8 mouse cellular contexts compared by ENCODE assay signal in the genomic region with DNA sequence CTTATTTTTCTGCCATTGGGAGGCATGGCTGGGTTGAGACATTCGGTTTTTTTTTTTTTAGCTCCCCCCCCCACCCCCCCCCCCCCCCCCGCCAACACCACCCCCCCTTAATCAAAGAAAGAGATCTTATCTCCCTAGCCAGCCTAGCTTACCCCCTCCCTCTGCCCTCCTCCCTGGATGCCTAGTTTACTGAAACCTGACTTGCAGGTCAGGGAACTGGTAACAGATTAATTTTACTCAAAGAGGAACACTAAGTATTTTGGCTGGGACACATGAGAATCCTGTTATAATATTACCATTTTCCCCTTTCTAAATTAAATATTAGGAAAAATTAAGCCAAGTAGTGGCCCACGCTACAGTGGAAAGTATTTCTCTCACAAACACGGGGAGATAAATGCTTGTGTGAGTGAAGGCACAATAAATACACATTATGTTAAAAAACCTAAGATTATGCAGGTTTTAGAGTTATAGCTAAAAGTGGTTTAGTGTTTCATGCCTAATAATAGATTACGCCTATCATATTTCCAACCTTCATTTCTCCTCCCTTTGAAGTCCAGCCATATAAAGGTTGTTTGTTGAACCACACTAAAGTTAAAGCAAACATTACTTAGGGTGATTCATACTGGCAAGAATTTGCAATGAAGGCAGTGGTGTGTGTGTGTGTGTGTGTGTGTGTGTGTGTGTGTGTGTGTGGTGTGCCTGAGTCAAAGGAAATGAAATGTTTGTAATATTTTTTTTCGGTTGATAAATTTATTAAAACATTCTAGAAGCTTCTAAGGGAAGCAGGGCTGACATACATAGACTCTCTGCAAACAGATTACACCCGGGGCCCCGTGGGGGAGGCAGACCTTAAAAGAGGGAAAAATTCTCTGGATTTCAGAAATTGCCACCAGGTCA.
DNase-seq lines count a peak whose midpoint lies in the region; ATAC-seq and TF ChIP-seq lines count a peak whose summit lies in the region.

No protein-coding gene starts in this region.

- no peaks in the 10 kb centered on the region for H3K36me3 ChIP-seq in heart, embryonic 15.5 days
- H3K36me3 ChIP-seq in limb, embryonic 13.5 days = no peaks in the 10 kb centered on the region
- no peaks in the 10 kb centered on the region for H3K36me3 ChIP-seq in forebrain, embryonic 12.5 days (replicated peaks)

- in situ Hi-C loops in Patski (cut with MboI; ENCODE audit: low pct_unique_long_range_greater_than_20kb) = loop anchor here (5.0 kb wide), 1 partner anchor 72 kb away; no protein-coding TSS in a partner anchor

- POLR2A ChIA-PET in Patski (lab: Charles Lee) = interaction anchor here (0.6 to 1.1 kb wide), 2 partner anchors 77 to 189 kb away, joined by 4 to 5 read pairs; no protein-coding TSS in a partner anchor

- intact Hi-C loops in gastrocnemius, adult 2 months (cut with DNase I) = loop anchor here (5.0 kb wide), 3 partner anchors 72 to 108 kb away; no protein-coding TSS in a partner anchor

- ATAC-seq in Patski = peak; percentile 54
- no peak for ATAC-seq in heart, embryonic 15.5 days (replicated peaks; ENCODE audit: insufficient number of reproducible peaks, insufficient read depth, low FRiP score, low read depth)
- ATAC-seq in limb, embryonic 13.5 days (ENCODE audit: low FRiP score, low read depth) = no peak
- ATAC-seq in forebrain, embryonic 12.5 days (ENCODE audit: low FRiP score) = no peak

- peak overlapping the region; percentile 63 for H3K4me3 ChIP-seq in gastrocnemius, adult 2 months
- H3K4me3 ChIP-seq in heart, embryonic 15.5 days = no peak overlapping the region
- no peak overlapping the region for H3K4me3 ChIP-seq in limb, embryonic 13.5 days
- H3K4me3 ChIP-seq in forebrain, embryonic 12.5 days (replicated peaks) = no peak overlapping the region

- no peak overlapping the region for H3K4me2 ChIP-seq in heart, embryonic 15.5 days
- H3K4me2 ChIP-seq in limb, embryonic 13.5 days (replicated peaks) = peak overlapping the region; percentile 51; the same call in 1 of the 2 replicates
- no peak overlapping the region for H3K4me2 ChIP-seq in forebrain, embryonic 12.5 days

- no peak for TF ChIP-seq CTCF in gastrocnemius, adult 2 months (IDR thresholded peaks at IDR 0.05)
- no peak for TF ChIP-seq CTCF in Patski (IDR thresholded peaks at IDR 0.05)

- H3K9me3 ChIP-seq in heart, embryonic 15.5 days (replicated peaks) = no peaks in the 10 kb centered on the region
- no peaks in the 10 kb centered on the region for H3K9me3 ChIP-seq in limb, embryonic 13.5 days
- no peaks in the 10 kb centered on the region for H3K9me3 ChIP-seq in forebrain, embryonic 12.5 days

- peak overlapping the region; percentile 84 for H3K27ac ChIP-seq in gastrocnemius, adult 2 months
- H3K27ac ChIP-seq in heart, embryonic 15.5 days = peak overlapping the region; percentile 57; the same call in 1 of the 2 replicates
- H3K27ac ChIP-seq in limb, embryonic 13.5 days = peak overlapping the region; percentile 22; the same call in 1 of the 2 replicates
- H3K27ac ChIP-seq in forebrain, embryonic 12.5 days = no peak overlapping the region

- peaks cover 8% of the 10 kb centered on the region; the same call in 1 of the 2 replicates for H3K4me1 ChIP-seq in heart, embryonic 15.5 days (replicated peaks)
- peaks cover 50% of the 10 kb centered on the region for H3K4me1 ChIP-seq in limb, embryonic 13.5 days
- peaks cover 29% of the 10 kb centered on the region for H3K4me1 ChIP-seq in forebrain, embryonic 12.5 days

- H3K9ac ChIP-seq in heart, embryonic 15.5 days = no peak overlapping the region
- H3K9ac ChIP-seq in limb, embryonic 13.5 days = no peak overlapping the region
- no peak overlapping the region for H3K9ac ChIP-seq in forebrain, embryonic 12.5 days

- WGBS in heart, embryonic 15.5 days = 31% methylated on average over 8 of the region's 8 CpGs
- 15% methylated on average over 7 of the region's 8 CpGs for WGBS in limb, embryonic 13.5 days
- WGBS in forebrain, embryonic 12.5 days = 36% methylated on average over 7 of the region's 8 CpGs

- H3K27me3 ChIP-seq in Patski = no peaks in the 10 kb centered on the region
- no peaks in the 10 kb centered on the region for H3K27me3 ChIP-seq in heart, embryonic 15.5 days
- no peaks in the 10 kb centered on the region for H3K27me3 ChIP-seq in limb, embryonic 13.5 days
- no peaks in the 10 kb centered on the region for H3K27me3 ChIP-seq in forebrain, embryonic 12.5 days

- no peak for DNase-seq in gastrocnemius, adult 2 months
- no peak for DNase-seq in gastrocnemius, postnatal 4 days (ENCODE audit: low spot score in 2 of 2)
- no peak for DNase-seq in Patski (ENCODE audit: low read depth, low spot score)
- DNase-seq in yolk sac, embryonic 10.5 days (ENCODE audit: low spot score) = peak; percentile 54
- DNase-seq in gastrocnemius, adult 18-20 months (ENCODE audit: low spot score) = no peak

- CTCF ChIA-PET in Patski (lab: Charles Lee) = interaction anchor here (0.8 to 1.3 kb wide), 4 partner anchors 37 to 110 kb away, joined by 3 to 4 read pairs (median 3); no protein-coding TSS in a partner anchor
